ENCODE assay signal across 9 mouse cellular contexts in the genomic region with DNA sequence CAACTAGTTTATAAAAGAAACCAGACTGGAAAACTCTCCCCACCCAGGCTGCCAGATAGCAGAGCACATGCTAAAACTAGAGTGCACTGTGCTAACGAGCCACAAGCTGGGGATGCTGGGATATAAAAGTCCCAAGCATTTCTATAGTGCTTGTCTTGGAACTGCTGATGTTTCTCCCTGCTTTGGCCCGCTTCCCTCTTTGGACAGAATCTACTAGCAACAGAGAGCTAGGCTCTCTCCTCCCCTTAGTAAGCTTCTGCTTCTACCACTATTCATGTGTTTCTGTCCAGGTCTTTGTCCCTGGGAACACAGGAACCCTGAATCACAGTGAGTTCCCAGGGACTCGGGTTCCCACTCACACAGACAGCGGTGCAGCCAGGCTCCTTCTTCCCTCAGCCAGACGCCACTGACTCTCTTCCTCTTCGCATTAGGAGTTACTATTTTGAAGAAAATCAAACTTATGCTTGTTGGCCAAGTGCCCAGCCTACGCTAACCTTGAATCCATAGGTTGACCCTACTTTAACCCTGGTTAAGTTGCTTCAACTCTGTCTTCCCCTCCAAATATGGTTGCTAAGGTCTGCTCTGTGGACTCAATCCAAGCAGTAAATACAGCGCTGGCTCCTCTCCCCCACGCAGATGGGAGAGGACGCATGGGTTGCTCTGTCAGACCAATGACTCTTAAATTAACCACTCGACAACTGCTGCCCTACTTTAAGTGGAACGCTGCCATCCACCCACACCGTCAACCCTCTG.
A peak's percentile ranks its signal among the peaks of the same experiment; 100 is the strongest.
DNase-seq lines count a peak whose midpoint lies in the region; ATAC-seq lines count a peak whose summit lies in the region.
"Had no signal": no experiment of that assay in that cellular context is flagged by ENCODE, and none has a peak within 500 bp of the region (broad histone marks: within the 10 kb centered on the region; RNA-seq: fewer than 3 reads in every experiment).

No protein-coding gene starts in this region.

- no peaks in the 10 kb centered on the region for H3K36me3 ChIP-seq in heart, embryonic 13.5 days
- no peaks in the 10 kb centered on the region for H3K36me3 ChIP-seq in heart, embryonic 10.5 days
- H3K36me3 ChIP-seq in embryonic facial prominence, embryonic 15.5 days: no peaks in the 10 kb centered on the region
- no peaks in the 10 kb centered on the region for H3K36me3 ChIP-seq in lung, embryonic 15.5 days

- ATAC-seq in heart, embryonic 13.5 days (ENCODE audit: extremely low read depth, insufficient number of reproducible peaks, low FRiP score, low TSS enrichment): no peak
- ATAC-seq in embryonic facial prominence, embryonic 15.5 days (ENCODE audit: insufficient number of reproducible peaks, low FRiP score, low TSS enrichment, low read depth): peak; percentile 85
- peak; percentile 68; the same call in 1 of the 2 replicates for ATAC-seq in lung, embryonic 15.5 days (ENCODE audit: borderline replicate concordance, extremely low read depth, low FRiP score, low TSS enrichment)

- 0 out of 2 replicates have a peak, but pooled peaks cover 3% of the 10 kb centered on the region for H3K27me3 ChIP-seq in heart, embryonic 13.5 days (replicated peaks)
- H3K27me3 ChIP-seq in heart, embryonic 10.5 days (ENCODE audit: insufficient read depth, poor library complexity, severe bottlenecking): no peaks in the 10 kb centered on the region
- no peaks in the 10 kb centered on the region for H3K27me3 ChIP-seq in embryonic facial prominence, embryonic 15.5 days
- 0 out of 2 replicates have a peak, but pooled peaks cover 2% of the 10 kb centered on the region for H3K27me3 ChIP-seq in lung, embryonic 15.5 days

- no peaks in the 10 kb centered on the region; the same call in 1 of the 2 replicates for H3K9me3 ChIP-seq in heart, embryonic 13.5 days
- H3K9me3 ChIP-seq in heart, embryonic 10.5 days: no peaks in the 10 kb centered on the region
- H3K9me3 ChIP-seq in embryonic facial prominence, embryonic 15.5 days (replicated peaks): no peaks in the 10 kb centered on the region
- H3K9me3 ChIP-seq in lung, embryonic 15.5 days: no peaks in the 10 kb centered on the region

- no peak overlapping the region for H3K4me3 ChIP-seq in heart, embryonic 13.5 days
- H3K4me3 ChIP-seq in heart, embryonic 10.5 days: no peak overlapping the region
- no peak overlapping the region for H3K4me3 ChIP-seq in embryonic facial prominence, embryonic 15.5 days (replicated peaks)
- no peak overlapping the region for H3K4me3 ChIP-seq in lung, embryonic 15.5 days

- H3K4me1 ChIP-seq in heart, embryonic 13.5 days: peaks cover 12% of the 10 kb centered on the region
- peaks cover 4% of the 10 kb centered on the region; the same call in 1 of the 2 replicates for H3K4me1 ChIP-seq in heart, embryonic 10.5 days
- peaks cover 21% of the 10 kb centered on the region for H3K4me1 ChIP-seq in embryonic facial prominence, embryonic 15.5 days
- peaks cover 19% of the 10 kb centered on the region for H3K4me1 ChIP-seq in lung, embryonic 15.5 days

- 47% methylated on average over 13 of the region's 13 CpGs for WGBS in heart, embryonic 13.5 days
- WGBS in heart, embryonic 10.5 days: 72% methylated on average over 13 of the region's 13 CpGs
- WGBS in embryonic facial prominence, embryonic 15.5 days: 42% methylated on average over 13 of the region's 13 CpGs
- WGBS in lung, embryonic 15.5 days: 25% methylated on average over 13 of the region's 13 CpGs

- H3K4me2 ChIP-seq in heart, embryonic 13.5 days: no peak overlapping the region
- H3K4me2 ChIP-seq in embryonic facial prominence, embryonic 15.5 days (replicated peaks): no peak overlapping the region
- no peak overlapping the region for H3K4me2 ChIP-seq in lung, embryonic 15.5 days

- no peak for DNase-seq in heart, embryonic 10.5 days (ENCODE audit: low spot score)
- peak; percentile 51 to 54 for DNase-seq in adrenal gland, postnatal 36 days
- DNase-seq in kidney, adult 11 months: peak; percentile 43
- peak; percentile 45 for DNase-seq in testis, postnatal 10 days (ENCODE audit: low spot score)
- no peak for DNase-seq in T-cell, adult 2 months (ENCODE audit: low spot score)

- H3K9ac ChIP-seq in heart, embryonic 13.5 days: no peak overlapping the region
- H3K9ac ChIP-seq in embryonic facial prominence, embryonic 15.5 days: no peak overlapping the region
- H3K9ac ChIP-seq in lung, embryonic 15.5 days: no peak overlapping the region

- H3K27ac ChIP-seq in heart, embryonic 13.5 days (replicated peaks): peak overlapping the region; percentile 69
- no peak overlapping the region for H3K27ac ChIP-seq in heart, embryonic 10.5 days
- H3K27ac ChIP-seq in embryonic facial prominence, embryonic 15.5 days (replicated peaks): peak overlapping the region; percentile 66
- peak overlapping the region; percentile 86 for H3K27ac ChIP-seq in lung, embryonic 15.5 days
- H3K27ac ChIP-seq: macrophage had no signal

Comparison
In these comparisons a context has a peak if more than half of its experiments do, and no peak if none do; other contexts are left out.
1. DNase-seq: peak in adrenal gland, postnatal 36 days (2 of 2), kidney, adult 11 months (single experiment) and testis, postnatal 10 days (single experiment); none in heart, embryonic 10.5 days (single experiment) and T-cell, adult 2 months (single experiment).